Mouse (Mus musculus) hindbrain, embryonic 12.5 days (tissue): Measurements from ENCODE around the gene Taf1a. TPM values are rescaled to one million over a fixed set of nuclear protein-coding genes. Genes with fewer than 3 reads are reported as not detected.
"Not testable (repeated sequence)": the region's sequence is repeated elsewhere in the genome, so short reads cannot be mapped to it uniquely, and the experiment has no call there.

Source experiments
- ATAC-seq: fragments of 200-750 bp; cut with Nextera tagmentation; 2 replicates; pipeline ENCODE4 v1.8.0; 2017; ENCODE audit warnings: moderate TSS enrichment; ENCODE audit not compliant: low FRiP score
- H3K27ac ChIP-seq: fragments of 300-500 bp; sonication (generic); 2 replicates; pipeline ENCODE4 v1.5.1; 2016; ENCODE audit warnings: mild to moderate bottlenecking
- H3K27me3 ChIP-seq: fragments of 300-500 bp; sonication (generic); 2 replicates; pipeline ENCODE4 v1.6.1; 2016; ENCODE audit warnings: mild to moderate bottlenecking
- H3K36me3 ChIP-seq: fragments of 300-500 bp; sonication (generic); 2 replicates; pipeline ENCODE4 v1.6.1; 2016; ENCODE audit warnings: mild to moderate bottlenecking
- H3K4me1 ChIP-seq: fragments of 300-500 bp; sonication (generic); 2 replicates; pipeline ENCODE4 v1.6.1; 2016
- H3K4me2 ChIP-seq: fragments of 300-500 bp; sonication (generic); replicated peaks from 2 replicates; pipeline ENCODE4 v1.6.1; 2016; ENCODE audit warnings: mild to moderate bottlenecking
- H3K4me3 ChIP-seq: fragments of 300-500 bp; sonication (generic); 2 replicates; pipeline ENCODE4 v1.5.1; 2016; ENCODE audit warnings: mild to moderate bottlenecking
- H3K9ac ChIP-seq: fragments of 300-500 bp; sonication (generic); 2 replicates; pipeline ENCODE4 v1.6.1; 2016; ENCODE audit warnings: mild to moderate bottlenecking, moderate library complexity
- H3K9me3 ChIP-seq: fragments of 300-500 bp; sonication (generic); replicated peaks from 2 replicates; pipeline ENCODE4 v1.6.1; 2016; ENCODE audit warnings: mild to moderate bottlenecking
- WGBS: fragments of 180-500 bp; shearing (Covaris S2); methylation state at CpG from one replicate; pipeline ENCODE4 v1.1.7; 2016; 5-methylcytosine and 5-hydroxymethylcytosine counted together
- polyA plus RNA-seq: library from polyadenylated mRNA; unstranded; fragments of >200 nt; fragmentation: Nextera tagmentation; extraction: Ambion mirVana; gene quantifications from 2 replicates; pipeline ENCODE4 v1.2.1, GENCODE M21; 2016

The Taf1a gene
- polyA plus RNA-seq, 1 experiment from 2014 or later: 19.8 TPM

GRCm38 (mm10) chr1:183369427-183370014 is 19.3 kb upstream of the Taf1a start, which contains the start of gene Mia3:
TSS of gene Mia3 (minus strand) at chr1:183369553.
- no peaks in the 10 kb centered on the region for H3K27me3 ChIP-seq
- H3K9me3 ChIP-seq: 0 out of 2 replicates have a peak, but pooled peaks cover 3% of the 10 kb centered on the region
- peak within 1 kb of the TSS; percentile 90 for H3K9ac ChIP-seq
- peak; percentile 99 for ATAC-seq
- under 1% methylated on average over 46 of the region's 51 CpGs for WGBS
- H3K36me3 ChIP-seq: peaks cover 5% of the 10 kb centered on the region
- peaks cover 15% of the 10 kb centered on the region for H3K4me1 ChIP-seq
- peak within 1 kb of the TSS; percentile 87 for H3K4me3 ChIP-seq
- H3K27ac ChIP-seq: peak within 1 kb of the TSS; percentile 80
- peak within 1 kb of the TSS; percentile 89 for H3K4me2 ChIP-seq

- H3K4me3 ChIP-seq: no peak overlapping the region
- no peaks in the 10 kb centered on the region for H3K36me3 ChIP-seq
- ATAC-seq: no peak
- no peak overlapping the region for H3K9ac ChIP-seq
- H3K9me3 ChIP-seq: peaks cover 8% of the 10 kb centered on the region; the same call in 1 of the 2 replicates
- H3K4me1 ChIP-seq: no peaks in the 10 kb centered on the region
- WGBS: 80% methylated on average over 5 of the region's 5 CpGs
- no peak overlapping the region for H3K27ac ChIP-seq
- no peak overlapping the region for H3K4me2 ChIP-seq
- H3K27me3 ChIP-seq: peaks cover 3% of the 10 kb centered on the region; the same call in 1 of the 2 replicates
Observed at GRCm38 (mm10) chr1:183374728-183375127, 14.1 kb upstream of the Taf1a start.

- no peaks in the 10 kb centered on the region for H3K4me1 ChIP-seq
- H3K4me3 ChIP-seq: no peak overlapping the region
- peaks cover 3% of the 10 kb centered on the region; the same call in 1 of the 2 replicates for H3K27me3 ChIP-seq
- no peak overlapping the region for H3K9ac ChIP-seq
- no peak overlapping the region for H3K4me2 ChIP-seq
- no peak overlapping the region for H3K27ac ChIP-seq
- peaks cover 8% of the 10 kb centered on the region; the same call in 1 of the 2 replicates for H3K9me3 ChIP-seq
- no peaks in the 10 kb centered on the region for H3K36me3 ChIP-seq
- WGBS: 76% methylated on average over 4 of the region's 4 CpGs
- ATAC-seq: no peak
Observed at GRCm38 (mm10) chr1:183377045-183377444, 11.7 kb upstream of the Taf1a start.

GRCm38 (mm10) chr1:183378321-183378941 is 10.3 kb upstream of the Taf1a start:
- Histone ChIP-seq H3K36me3 (no peaks in the 10 kb centered on the region), H3K27me3 (peaks cover 8% of the 10 kb centered on the region)
- no peak for ATAC-seq

GRCm38 (mm10) chr1:183379376-183379775 is 9.4 kb upstream of the Taf1a start:
- not testable (repeated sequence) for H3K9me3 ChIP-seq, H3K36me3 ChIP-seq, H3K9ac ChIP-seq, H3K4me3 ChIP-seq, H3K27ac ChIP-seq, H3K4me2 ChIP-seq, H3K4me1 ChIP-seq, ATAC-seq
- H3K27me3 ChIP-seq: peaks cover 12% of the 10 kb centered on the region
- 92% methylated on average over 3 of the region's 3 CpGs for whole genome bisulfite sequencing

More at GRCm38 (mm10) chr1:183378321-183378941, 10.3 kb upstream of the Taf1a start:
- no peak overlapping the region for H3K4me2 ChIP-seq
- H3K4me1 ChIP-seq: no peaks in the 10 kb centered on the region
- H3K9ac ChIP-seq: no peak overlapping the region
- H3K9me3 ChIP-seq: peaks cover 8% of the 10 kb centered on the region; the same call in 1 of the 2 replicates
- WGBS: 84% methylated on average over 10 of the region's 10 CpGs
- no peak overlapping the region for H3K27ac ChIP-seq
- no peak overlapping the region for H3K4me3 ChIP-seq

- H3K4me2 ChIP-seq: no peak overlapping the region
- H3K9ac ChIP-seq: no peak overlapping the region
- no peaks in the 10 kb centered on the region for H3K9me3 ChIP-seq
- ATAC-seq: no peak
- no peak overlapping the region for H3K4me3 ChIP-seq
- no peaks in the 10 kb centered on the region for H3K36me3 ChIP-seq
- 82% methylated on average over 5 of the region's 5 CpGs for WGBS
- peaks cover 18% of the 10 kb centered on the region for H3K27me3 ChIP-seq
- H3K27ac ChIP-seq: no peak overlapping the region
- no peaks in the 10 kb centered on the region for H3K4me1 ChIP-seq
Observed at GRCm38 (mm10) chr1:183381816-183382215, 7.0 kb upstream of the Taf1a start.

- no peaks in the 10 kb centered on the region for H3K4me1 ChIP-seq
Observed at GRCm38 (mm10) chr1:183382621-183383020, 6.2 kb upstream of the Taf1a start.

GRCm38 (mm10) chr1:183387421-183387820 is 1.4 kb upstream of the Taf1a start:
- not testable (repeated sequence) for H3K27ac ChIP-seq, H3K4me3 ChIP-seq, H3K9ac ChIP-seq, H3K4me1 ChIP-seq, ATAC-seq, H3K4me2 ChIP-seq, H3K9me3 ChIP-seq, H3K36me3 ChIP-seq
- 91% methylated on average over 3 of the region's 3 CpGs for WGBS
- peaks cover 29% of the 10 kb centered on the region for H3K27me3 ChIP-seq

More at GRCm38 (mm10) chr1:183382621-183383020, 6.2 kb upstream of the Taf1a start:
- H3K27ac ChIP-seq: no peak overlapping the region
- H3K9ac ChIP-seq: no peak overlapping the region
- no peaks in the 10 kb centered on the region for H3K9me3 ChIP-seq
- no peaks in the 10 kb centered on the region for H3K36me3 ChIP-seq
- 93% methylated on average over 2 of the region's 2 CpGs for WGBS
- no peak overlapping the region for H3K4me2 ChIP-seq
- no peak overlapping the region for H3K4me3 ChIP-seq
- ATAC-seq: no peak
- H3K27me3 ChIP-seq: peaks cover 26% of the 10 kb centered on the region

- Histone ChIP-seq H3K27me3 (no peaks in the 10 kb centered on the region), H3K9me3 (no peaks in the 10 kb centered on the region), H3K4me3 (no peak overlapping the region), H3K27ac (no peak overlapping the region), H3K4me1 (no peaks in the 10 kb centered on the region), H3K36me3 (peaks cover 64% of the 10 kb centered on the region), H3K4me2 (no peak overlapping the region), H3K9ac (no peak overlapping the region)
- 97% methylated on average over 3 of the region's 3 CpGs for WGBS
- ATAC-seq: no peak
Observed at GRCm38 (mm10) chr1:183403396-183403795, 14.6 kb downstream of the Taf1a start.

- no peak overlapping the region for H3K4me2 ChIP-seq
- H3K9me3 ChIP-seq: no peaks in the 10 kb centered on the region; the same call in 1 of the 2 replicates
- peaks cover 32% of the 10 kb centered on the region for H3K36me3 ChIP-seq
- H3K9ac ChIP-seq: no peak overlapping the region
- ATAC-seq: no peak
- H3K27ac ChIP-seq: no peak overlapping the region
- H3K4me1 ChIP-seq: no peaks in the 10 kb centered on the region
- H3K4me3 ChIP-seq: no peak overlapping the region
- H3K27me3 ChIP-seq: no peaks in the 10 kb centered on the region
- WGBS: 92% methylated on average over 15 of the region's 15 CpGs
Observed at GRCm38 (mm10) chr1:183414081-183414727, 25.4 kb downstream of the Taf1a start.

- Histone ChIP-seq H3K27ac (no peak within 1 kb of the TSS), H3K4me2 (no peak within 1 kb of the TSS), H3K4me1 (no peaks in the 10 kb centered on the region), H3K36me3 (no peaks in the 10 kb centered on the region), H3K9me3 (no peaks in the 10 kb centered on the region; the same call in 1 of the 2 replicates), H3K9ac (no peak within 1 kb of the TSS), H3K27me3 (no peaks in the 10 kb centered on the region), H3K4me3 (no peak within 1 kb of the TSS)
- 79% methylated on average over 12 of the region's 12 CpGs for WGBS
- ATAC-seq: no peak
Observed at GRCm38 (mm10) chr1:183417873-183418272, 29.1 kb downstream of the Taf1a start, which contains the start of gene Hhipl2. TSS of gene Hhipl2 (plus strand) at chr1:183418215.

GRCm38 (mm10) chr1:183419741-183420140 is 31.0 kb downstream of the Taf1a start:
- no peak for ATAC-seq
- H3K27ac ChIP-seq: no peak overlapping the region
- no peaks in the 10 kb centered on the region for H3K36me3 ChIP-seq
- H3K27me3 ChIP-seq: no peaks in the 10 kb centered on the region
- H3K4me3 ChIP-seq: no peak overlapping the region
- 95% methylated on average over 7 of the region's 7 CpGs for WGBS
- no peak overlapping the region for H3K9ac ChIP-seq
- no peaks in the 10 kb centered on the region; the same call in 1 of the 2 replicates for H3K9me3 ChIP-seq
- H3K4me1 ChIP-seq: no peaks in the 10 kb centered on the region
- no peak overlapping the region for H3K4me2 ChIP-seq
